Mouse (Mus musculus): ENCODE data around the gene Afap1. TPM values are rescaled to one million over a fixed set of nuclear protein-coding genes. Genes with fewer than 3 reads are reported as not detected.

Afap1 gene
- 25.6 and 26.3 TPM in 2 replicates for polyA plus RNA-seq (2016; fragmentation: Nextera tagmentation; extraction: Ambion mirVana)

GRCm38 (mm10) chr5:35893093-35893804 is at the start of gene Afap1:
Gene Afap1 (plus strand): TSS chr5:35893319.
- Histone ChIP-seq H3K4me1 (peaks cover 14% of the 10 kb centered on the region), H3K36me3 (no peaks in the 10 kb centered on the region), H3K4me2 (replicated peaks) (peak within 1 kb of the TSS; percentile 89), H3K9ac (peak within 1 kb of the TSS; percentile 87), H3K9me3 (no peaks in the 10 kb centered on the region), H3K27ac (peak within 1 kb of the TSS; percentile 58), H3K27me3 (no peaks in the 10 kb centered on the region), H3K4me3 (peak within 1 kb of the TSS; percentile 56)
- ATAC-seq (ENCODE audit: insufficient number of reproducible peaks, insufficient read depth, low FRiP score, low TSS enrichment) = peak; percentile 92
- WGBS = under 1% methylated on average over 49 of the region's 49 CpGs

- no peak overlapping the region for H3K9ac ChIP-seq
- no peaks in the 10 kb centered on the region for H3K9me3 ChIP-seq
- WGBS = 62% methylated on average over 5 of the region's 5 CpGs
- no peaks in the 10 kb centered on the region for H3K27me3 ChIP-seq
- no peak overlapping the region for H3K27ac ChIP-seq
- H3K4me2 ChIP-seq (replicated peaks) = no peak overlapping the region
- H3K4me3 ChIP-seq = no peak overlapping the region
- H3K36me3 ChIP-seq = no peaks in the 10 kb centered on the region
- H3K4me1 ChIP-seq = no peaks in the 10 kb centered on the region
- ATAC-seq (ENCODE audit: insufficient number of reproducible peaks, insufficient read depth, low FRiP score, low TSS enrichment) = no peak
These were observed 41.6 kb upstream of the Afap1 start for GRCm38 (mm10) chr5:35851485-35851884.

GRCm38 (mm10) chr5:35853463-35853862 is 39.7 kb upstream of the Afap1 start:
- no peaks in the 10 kb centered on the region for H3K4me1 ChIP-seq
- 87% methylated on average over 4 of the region's 4 CpGs for WGBS

GRCm38 (mm10) chr5:35856245-35856644 is 36.9 kb upstream of the Afap1 start:
- Histone ChIP-seq H3K27me3 (no peaks in the 10 kb centered on the region), H3K27ac (no peak overlapping the region), H3K9me3 (no peaks in the 10 kb centered on the region), H3K4me2 (replicated peaks) (no peak overlapping the region), H3K4me3 (no peak overlapping the region), H3K4me1 (no peaks in the 10 kb centered on the region), H3K9ac (no peak overlapping the region), H3K36me3 (no peaks in the 10 kb centered on the region)
- WGBS = 61% methylated on average over 3 of the region's 3 CpGs
- no peak for ATAC-seq (ENCODE audit: insufficient number of reproducible peaks, insufficient read depth, low FRiP score, low TSS enrichment)

More at GRCm38 (mm10) chr5:35853463-35853862, 39.7 kb upstream of the Afap1 start:
- Histone ChIP-seq H3K27ac (no peak overlapping the region), H3K27me3 (no peaks in the 10 kb centered on the region), H3K9me3 (no peaks in the 10 kb centered on the region), H3K4me3 (no peak overlapping the region), H3K9ac (no peak overlapping the region), H3K4me2 (replicated peaks) (no peak overlapping the region), H3K36me3 (no peaks in the 10 kb centered on the region)
- no peak for ATAC-seq (ENCODE audit: insufficient number of reproducible peaks, insufficient read depth, low FRiP score, low TSS enrichment)

GRCm38 (mm10) chr5:35858069-35858468 is 35.0 kb upstream of the Afap1 start:
- Histone ChIP-seq H3K9ac (no peak overlapping the region), H3K36me3 (no peaks in the 10 kb centered on the region), H3K9me3 (no peaks in the 10 kb centered on the region), H3K27ac (no peak overlapping the region), H3K27me3 (no peaks in the 10 kb centered on the region), H3K4me2 (replicated peaks) (no peak overlapping the region), H3K4me3 (no peak overlapping the region), H3K4me1 (no peaks in the 10 kb centered on the region)
- ATAC-seq (ENCODE audit: insufficient number of reproducible peaks, insufficient read depth, low FRiP score, low TSS enrichment) = no peak
- 18% methylated on average over 6 of the region's 6 CpGs for WGBS

GRCm38 (mm10) chr5:35861456-35861855 is 31.7 kb upstream of the Afap1 start:
- H3K36me3 ChIP-seq = no peaks in the 10 kb centered on the region
- ATAC-seq (ENCODE audit: insufficient number of reproducible peaks, insufficient read depth, low FRiP score, low TSS enrichment) = no peak
- no peaks in the 10 kb centered on the region for H3K9me3 ChIP-seq
- no peak overlapping the region for H3K27ac ChIP-seq
- no peaks in the 10 kb centered on the region for H3K27me3 ChIP-seq
- no peak overlapping the region for H3K9ac ChIP-seq
- H3K4me1 ChIP-seq = no peaks in the 10 kb centered on the region
- no peak overlapping the region for H3K4me3 ChIP-seq
- no peak overlapping the region for H3K4me2 ChIP-seq (replicated peaks)
- WGBS = 89% methylated on average over 2 of the region's 2 CpGs

- no peak overlapping the region for H3K27ac ChIP-seq
- no peaks in the 10 kb centered on the region for H3K27me3 ChIP-seq
- ATAC-seq (ENCODE audit: insufficient number of reproducible peaks, insufficient read depth, low FRiP score, low TSS enrichment) = no peak
- H3K9ac ChIP-seq = no peak overlapping the region
- no peak overlapping the region for H3K4me3 ChIP-seq
- H3K9me3 ChIP-seq = no peaks in the 10 kb centered on the region
- 67% methylated on average over 4 of the region's 4 CpGs for WGBS
- H3K4me2 ChIP-seq (replicated peaks) = no peak overlapping the region
- H3K4me1 ChIP-seq = 0 out of 2 replicates have a peak, but pooled peaks cover 3% of the 10 kb centered on the region
- no peaks in the 10 kb centered on the region for H3K36me3 ChIP-seq
These were observed 23.1 kb upstream of the Afap1 start for GRCm38 (mm10) chr5:35869973-35870372.

GRCm38 (mm10) chr5:35870408-35871012 is 22.6 kb upstream of the Afap1 start:
- 58% methylated on average over 8 of the region's 8 CpGs for WGBS
- ATAC-seq (ENCODE audit: insufficient number of reproducible peaks, insufficient read depth, low FRiP score, low TSS enrichment) = no peak
- H3K27me3 ChIP-seq = no peaks in the 10 kb centered on the region
- H3K9me3 ChIP-seq = no peaks in the 10 kb centered on the region
- H3K27ac ChIP-seq = no peak overlapping the region
- no peak overlapping the region for H3K9ac ChIP-seq
- H3K4me2 ChIP-seq (replicated peaks) = no peak overlapping the region
- 0 out of 2 replicates have a peak, but pooled peaks cover 3% of the 10 kb centered on the region for H3K4me1 ChIP-seq
- no peak overlapping the region for H3K4me3 ChIP-seq
- no peaks in the 10 kb centered on the region for H3K36me3 ChIP-seq

GRCm38 (mm10) chr5:35873382-35873781 is 19.7 kb upstream of the Afap1 start:
- Histone ChIP-seq H3K27me3 (no peaks in the 10 kb centered on the region), H3K9ac (no peak overlapping the region), H3K36me3 (no peaks in the 10 kb centered on the region), H3K4me2 (replicated peaks) (no peak overlapping the region), H3K4me1 (0 out of 2 replicates have a peak, but pooled peaks cover 3% of the 10 kb centered on the region), H3K27ac (no peak overlapping the region), H3K9me3 (no peaks in the 10 kb centered on the region), H3K4me3 (no peak overlapping the region)
- ATAC-seq (ENCODE audit: insufficient number of reproducible peaks, insufficient read depth, low FRiP score, low TSS enrichment) = no peak
- WGBS = 36% methylated on average over 4 of the region's 4 CpGs

GRCm38 (mm10) chr5:35876236-35876635 is 16.9 kb upstream of the Afap1 start:
- no peak for ATAC-seq (ENCODE audit: insufficient number of reproducible peaks, insufficient read depth, low FRiP score, low TSS enrichment)
- no peak overlapping the region for H3K4me2 ChIP-seq (replicated peaks)
- no peak overlapping the region for H3K27ac ChIP-seq
- no peak overlapping the region for H3K4me3 ChIP-seq
- 0 out of 2 replicates have a peak, but pooled peaks cover 3% of the 10 kb centered on the region for H3K4me1 ChIP-seq
- no peaks in the 10 kb centered on the region for H3K36me3 ChIP-seq
- WGBS = 91% methylated on average over 5 of the region's 5 CpGs
- no peaks in the 10 kb centered on the region for H3K27me3 ChIP-seq
- no peaks in the 10 kb centered on the region for H3K9me3 ChIP-seq
- H3K9ac ChIP-seq = no peak overlapping the region

GRCm38 (mm10) chr5:35879199-35879598 is 13.9 kb upstream of the Afap1 start:
- no peak for ATAC-seq (ENCODE audit: insufficient number of reproducible peaks, insufficient read depth, low FRiP score, low TSS enrichment)
- H3K36me3 ChIP-seq = no peaks in the 10 kb centered on the region
- no peak overlapping the region for H3K9ac ChIP-seq
- no peak overlapping the region for H3K27ac ChIP-seq
- H3K27me3 ChIP-seq = no peaks in the 10 kb centered on the region
- WGBS = 87% methylated on average over 8 of the region's 8 CpGs
- H3K4me1 ChIP-seq = no peaks in the 10 kb centered on the region
- H3K9me3 ChIP-seq = no peaks in the 10 kb centered on the region
- H3K4me3 ChIP-seq = no peak overlapping the region
- H3K4me2 ChIP-seq (replicated peaks) = no peak overlapping the region

GRCm38 (mm10) chr5:35882391-35882790 is 10.7 kb upstream of the Afap1 start:
- Histone ChIP-seq H3K9ac (no peak overlapping the region), H3K4me3 (no peak overlapping the region), H3K27me3 (no peaks in the 10 kb centered on the region), H3K9me3 (no peaks in the 10 kb centered on the region), H3K4me1 (no peaks in the 10 kb centered on the region), H3K36me3 (no peaks in the 10 kb centered on the region), H3K27ac (no peak overlapping the region), H3K4me2 (replicated peaks) (no peak overlapping the region)
- no peak for ATAC-seq (ENCODE audit: insufficient number of reproducible peaks, insufficient read depth, low FRiP score, low TSS enrichment)
- WGBS = 52% methylated on average over 9 of the region's 9 CpGs

All from embryonic facial prominence, embryonic 12.5 days (tissue).